Mouse (Mus musculus) hindbrain, embryonic 13.5 days (tissue): Measurements from ENCODE around the gene Ntn5. TPM values are rescaled to one million over a fixed set of nuclear protein-coding genes. Genes with fewer than 3 reads are reported as not detected.

Experiments used
- ATAC-seq: fragments of 200-750 bp; cut with Nextera tagmentation; 2 replicates; pipeline ENCODE4 v1.8.0; 2017; ENCODE audit warnings: moderate TSS enrichment; ENCODE audit not compliant: low FRiP score
- H3K27ac ChIP-seq: fragments of 300-500 bp; sonication (generic); 2 replicates; pipeline ENCODE4 v1.5.1; 2015; ENCODE audit warnings: inconsistent platforms, mild to moderate bottlenecking, moderate library complexity
- H3K27me3 ChIP-seq: fragments of 300-500 bp; sonication (generic); 2 replicates; pipeline ENCODE4 v1.6.1; 2015; ENCODE audit warnings: mild to moderate bottlenecking, inconsistent platforms
- H3K36me3 ChIP-seq: fragments of 300-500 bp; sonication (generic); 2 replicates; pipeline ENCODE4 v1.6.1; 2015; ENCODE audit warnings: mild to moderate bottlenecking, inconsistent platforms
- H3K4me1 ChIP-seq: fragments of 300-500 bp; sonication (generic); replicated peaks from 2 replicates; pipeline ENCODE4 v1.6.1; 2015; ENCODE audit warnings: inconsistent platforms
- H3K4me2 ChIP-seq: fragments of 300-500 bp; sonication (generic); 2 replicates; pipeline ENCODE4 v1.6.1; 2015; ENCODE audit warnings: inconsistent platforms, mild to moderate bottlenecking, moderate library complexity
- H3K4me3 ChIP-seq: fragments of 300-500 bp; sonication (generic); 2 replicates; pipeline ENCODE4 v1.5.1; 2015; ENCODE audit warnings: mild to moderate bottlenecking, inconsistent platforms
- H3K9ac ChIP-seq: fragments of 300-500 bp; sonication (generic); 2 replicates; pipeline ENCODE4 v1.6.1; 2015; ENCODE audit warnings: mild to moderate bottlenecking, inconsistent platforms
- H3K9me3 ChIP-seq: fragments of 300-500 bp; sonication (generic); 2 replicates; pipeline ENCODE4 v1.6.1; 2016; ENCODE audit warnings: inconsistent platforms
- WGBS: fragments of 180-500 bp; shearing (Covaris S2); methylation state at CpG from one replicate; pipeline ENCODE4 v1.1.7; 2015; 5-methylcytosine and 5-hydroxymethylcytosine counted together
- polyA plus RNA-seq: library from polyadenylated mRNA; unstranded; fragments of >200 nt; fragmentation: Nextera tagmentation; extraction: Ambion mirVana; gene quantifications from 2 replicates; pipeline ENCODE4 v1.2.1, GENCODE M21; 2015

The Ntn5 gene
- polyA plus RNA-seq, 1 experiment from 2014 or later = 2.6 TPM

GRCm38 (mm10) chr7:45702809-45703520 is 19.1 kb downstream of the Ntn5 start:
- 89% methylated on average over 17 of the region's 17 CpGs for WGBS
- Histone ChIP-seq H3K27me3 (peaks cover 21% of the 10 kb centered on the region), H3K36me3 (no peaks in the 10 kb centered on the region), H3K4me1 (peaks cover 77% of the 10 kb centered on the region), H3K27ac (peak overlapping the region; percentile 94), H3K4me2 (peak overlapping the region; percentile 97), H3K9me3 (no peaks in the 10 kb centered on the region), H3K4me3 (peak overlapping the region; percentile 58), H3K9ac (peak overlapping the region; percentile 71)
- ATAC-seq = no peak

GRCm38 (mm10) chr7:45703521-45704033 is 19.8 kb downstream of the Ntn5 start:
- 38% methylated on average over 12 of the region's 12 CpGs for WGBS
- H3K36me3 ChIP-seq = no peaks in the 10 kb centered on the region
- ATAC-seq = no peak; the same call in 1 of the 2 replicates

GRCm38 (mm10) chr7:45704046-45704559 is 20.3 kb downstream of the Ntn5 start:
- H3K4me2 ChIP-seq = peak overlapping the region; percentile 97
- no peaks in the 10 kb centered on the region for H3K36me3 ChIP-seq
- H3K9ac ChIP-seq = peak overlapping the region; percentile 71
- peak; percentile 57 for ATAC-seq
- H3K27me3 ChIP-seq = peaks cover 11% of the 10 kb centered on the region
- H3K27ac ChIP-seq = peak overlapping the region; percentile 94
- WGBS = under 1% methylated on average over 13 of the region's 13 CpGs
- H3K9me3 ChIP-seq = no peaks in the 10 kb centered on the region
- peaks cover 88% of the 10 kb centered on the region for H3K4me1 ChIP-seq
- H3K4me3 ChIP-seq = peak overlapping the region; percentile 58

More at GRCm38 (mm10) chr7:45703521-45704033, 19.8 kb downstream of the Ntn5 start:
- Histone ChIP-seq H3K27ac (peak overlapping the region; percentile 94), H3K27me3 (peaks cover 16% of the 10 kb centered on the region), H3K4me1 (peaks cover 84% of the 10 kb centered on the region), H3K9ac (peak overlapping the region; percentile 71), H3K4me2 (peak overlapping the region; percentile 97), H3K9me3 (no peaks in the 10 kb centered on the region), H3K4me3 (peak overlapping the region; percentile 58)

DNA sequence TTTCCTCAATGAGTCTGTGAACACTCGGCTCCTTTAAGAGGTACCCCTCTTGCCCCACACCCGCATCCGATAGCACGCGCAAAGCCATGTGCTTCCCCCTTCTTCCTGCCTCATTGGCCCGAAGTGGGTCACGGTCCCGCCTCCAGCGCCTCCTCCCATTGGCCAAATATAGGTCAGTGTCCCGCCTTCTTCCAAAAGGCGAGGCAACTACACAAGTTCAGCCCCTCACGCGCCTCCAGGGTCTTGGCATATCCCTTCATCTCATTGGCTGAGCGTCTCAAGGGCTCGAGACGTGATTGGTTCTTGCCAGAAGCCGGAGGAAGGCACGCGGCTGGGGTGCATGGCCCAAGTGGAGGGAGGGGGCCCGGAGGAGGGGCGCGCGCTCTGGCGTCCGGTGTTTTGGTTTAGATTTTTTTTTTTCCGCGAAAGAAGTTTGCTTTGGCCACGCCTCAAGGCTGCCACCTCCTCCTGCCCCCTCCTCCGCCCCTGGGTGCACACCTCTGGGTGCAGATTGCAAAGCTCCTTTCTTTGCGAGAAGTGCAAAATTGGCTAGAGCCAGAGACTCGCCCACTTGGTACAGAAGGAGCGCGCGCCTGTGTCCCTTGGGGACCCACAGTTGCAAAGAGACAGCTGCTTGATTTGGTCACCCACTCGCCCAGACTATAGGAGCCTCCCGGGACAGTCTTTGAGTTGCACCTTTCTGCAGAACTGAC is 21.1 kb downstream of the Ntn5 start, which contains the start of gene Dbp:
TSS of gene Dbp (plus strand) at position 359 of the 713 bp plus-strand sequence.
- peak; percentile 82 for ATAC-seq
- H3K9ac ChIP-seq = peak within 1 kb of the TSS; percentile 80
- under 1% methylated on average over 36 of the region's 36 CpGs for WGBS
- peak within 1 kb of the TSS; percentile 97 for H3K4me2 ChIP-seq
- peaks cover 3% of the 10 kb centered on the region; the same call in 1 of the 2 replicates for H3K36me3 ChIP-seq
- H3K4me3 ChIP-seq = peak within 1 kb of the TSS; percentile 58
- H3K27ac ChIP-seq = peak within 1 kb of the TSS; percentile 94
- 0 out of 2 replicates have a peak, but pooled peaks cover 6% of the 10 kb centered on the region for H3K27me3 ChIP-seq
- peaks cover 88% of the 10 kb centered on the region for H3K4me1 ChIP-seq
- no peaks in the 10 kb centered on the region for H3K9me3 ChIP-seq

DNA sequence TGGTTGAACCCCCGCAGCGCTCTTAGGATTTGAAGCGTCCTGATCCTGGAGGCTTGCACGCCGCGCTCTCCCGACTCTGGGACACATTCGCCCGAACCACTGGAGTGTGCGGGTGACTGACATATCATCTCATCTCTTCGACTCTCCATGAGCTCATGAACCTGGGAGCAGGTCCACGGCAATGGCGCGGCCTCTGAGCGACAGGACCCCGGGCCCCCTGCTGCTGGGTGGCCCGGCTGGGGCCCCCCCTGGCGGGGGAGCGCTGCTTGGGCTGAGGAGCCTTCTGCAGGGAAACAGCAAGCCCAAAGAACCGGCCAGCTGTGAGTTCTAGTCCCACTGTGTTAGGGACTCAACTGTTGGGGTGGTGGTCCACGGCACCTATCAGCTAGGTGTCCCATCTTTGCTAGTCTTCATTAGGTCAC is 21.6 kb downstream of the Ntn5 start:
- Histone ChIP-seq H3K9ac (peak overlapping the region; percentile 80), H3K4me3 (peak overlapping the region; percentile 58), H3K27ac (peak overlapping the region; percentile 72), H3K9me3 (no peaks in the 10 kb centered on the region), H3K27me3 (0 out of 2 replicates have a peak, but pooled peaks cover 3% of the 10 kb centered on the region), H3K4me1 (peaks cover 88% of the 10 kb centered on the region), H3K36me3 (peaks cover 8% of the 10 kb centered on the region), H3K4me2 (peak overlapping the region; percentile 97)
- under 1% methylated on average over 21 of the region's 21 CpGs for WGBS
- no peak for ATAC-seq

DNA sequence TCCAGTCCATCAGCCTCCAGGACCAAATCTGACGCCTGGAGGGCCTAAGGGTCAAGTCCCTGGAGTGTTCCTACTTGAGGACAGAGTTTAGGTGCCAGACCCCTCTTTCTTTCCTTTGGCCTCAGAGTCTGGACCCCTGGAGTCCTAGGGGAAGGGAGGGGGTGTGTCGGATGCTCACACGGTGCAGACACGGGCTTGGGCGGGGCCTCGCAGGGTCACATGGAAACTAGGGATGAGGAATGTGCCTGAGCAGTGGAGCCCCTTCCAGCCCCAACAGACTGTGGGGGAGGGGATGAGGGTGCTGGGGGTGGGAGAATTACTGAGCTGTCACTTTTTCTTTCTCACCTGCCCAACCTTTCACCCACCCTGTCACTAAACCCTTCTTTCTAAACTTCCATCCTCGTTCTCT is 22.1 kb downstream of the Ntn5 start:
- H3K9ac ChIP-seq = peak overlapping the region; percentile 80
- H3K4me3 ChIP-seq = peak overlapping the region; percentile 58
- peaks cover 88% of the 10 kb centered on the region for H3K4me1 ChIP-seq
- H3K27me3 ChIP-seq = 0 out of 2 replicates have a peak, but pooled peaks cover 3% of the 10 kb centered on the region
- WGBS = 2% methylated on average over 7 of the region's 7 CpGs
- no peak for ATAC-seq
- peaks cover 13% of the 10 kb centered on the region for H3K36me3 ChIP-seq
- H3K9me3 ChIP-seq = no peaks in the 10 kb centered on the region
- H3K27ac ChIP-seq = 0 out of 2 replicates have a peak overlapping the region, but pooled peaks have one; percentile 74
- H3K4me2 ChIP-seq = peak overlapping the region; percentile 97

DNA sequence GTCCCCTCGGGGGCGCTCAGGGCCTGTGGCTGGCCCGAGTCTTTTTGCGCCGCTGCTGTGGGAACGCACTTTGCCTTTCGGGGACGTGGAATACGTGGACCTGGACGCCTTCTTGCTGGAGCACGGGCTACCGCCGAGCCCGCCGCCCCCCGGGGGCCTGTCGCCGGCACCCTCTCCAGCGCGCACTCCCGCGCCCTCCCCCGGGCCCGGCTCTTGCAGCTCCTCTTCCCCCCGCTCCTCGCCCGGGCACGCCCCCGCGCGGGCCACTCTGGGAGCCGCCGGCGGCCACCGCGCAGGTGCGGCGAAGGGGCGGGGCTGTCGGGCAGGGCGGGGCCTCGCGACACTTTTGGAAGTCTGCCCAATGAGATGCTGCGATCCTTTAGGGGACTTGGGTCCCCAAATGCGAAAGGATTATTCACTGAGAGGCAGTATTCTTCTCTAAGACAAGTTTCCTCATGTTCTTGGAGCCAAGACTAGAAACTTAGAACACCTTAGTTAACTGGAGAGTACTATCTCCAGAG is 23.0 kb downstream of the Ntn5 start:
- peak overlapping the region; percentile 74 for H3K27ac ChIP-seq
- H3K36me3 ChIP-seq = peaks cover 22% of the 10 kb centered on the region
- ATAC-seq = no peak
- H3K9me3 ChIP-seq = no peaks in the 10 kb centered on the region
- H3K27me3 ChIP-seq = 0 out of 2 replicates have a peak, but pooled peaks cover under 1% of the 10 kb centered on the region
- H3K9ac ChIP-seq = peak overlapping the region; percentile 80
- H3K4me2 ChIP-seq = peak overlapping the region; percentile 97
- H3K4me3 ChIP-seq = peak overlapping the region; percentile 58
- H3K4me1 ChIP-seq = peaks cover 79% of the 10 kb centered on the region
- WGBS = under 1% methylated on average over 40 of the region's 45 CpGs

DNA sequence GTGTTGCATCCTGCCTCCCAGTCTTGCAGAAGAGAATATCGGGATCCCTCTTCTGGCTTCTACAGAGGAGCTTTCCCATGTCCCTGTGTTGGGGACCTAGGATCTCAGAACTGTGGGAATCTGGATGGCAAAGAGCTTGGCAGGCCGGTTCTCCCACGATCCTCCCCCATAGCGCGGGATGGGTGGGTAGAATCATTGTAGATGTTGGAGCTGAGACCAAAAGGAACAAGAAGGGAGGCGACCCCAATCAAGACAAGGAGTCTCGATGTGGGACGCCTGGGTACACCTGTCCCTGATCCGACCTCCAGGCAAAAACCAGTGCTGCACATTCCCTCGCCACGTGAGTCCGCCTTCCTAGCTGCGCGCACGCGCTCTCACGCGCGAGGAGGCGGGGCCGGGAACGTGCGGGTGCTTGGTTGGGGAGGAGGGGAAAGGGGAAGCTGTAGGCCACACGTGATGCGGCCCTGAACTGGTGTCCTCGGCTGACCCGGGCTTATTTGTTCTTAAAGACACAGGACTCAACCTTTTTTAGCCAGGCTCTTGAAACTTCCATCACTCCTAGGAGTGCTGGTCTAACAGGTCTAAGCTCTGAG is 23.6 kb downstream of the Ntn5 start:
- H3K27ac ChIP-seq = peak overlapping the region; percentile 74
- peaks cover 77% of the 10 kb centered on the region for H3K4me1 ChIP-seq
- no peak for ATAC-seq
- no peaks in the 10 kb centered on the region for H3K9me3 ChIP-seq
- H3K9ac ChIP-seq = peak overlapping the region; percentile 80
- H3K4me2 ChIP-seq = peak overlapping the region; percentile 97
- H3K27me3 ChIP-seq = no peaks in the 10 kb centered on the region
- WGBS = under 1% methylated on average over 27 of the region's 27 CpGs
- peaks cover 28% of the 10 kb centered on the region for H3K36me3 ChIP-seq
- peak overlapping the region; percentile 58 for H3K4me3 ChIP-seq

- 55% methylated on average over 13 of the region's 13 CpGs for WGBS
- no peaks in the 10 kb centered on the region for H3K9me3 ChIP-seq
- H3K4me3 ChIP-seq = no peak overlapping the region
- peaks cover 72% of the 10 kb centered on the region for H3K4me1 ChIP-seq
- H3K4me2 ChIP-seq = peak overlapping the region; percentile 97
- H3K27ac ChIP-seq = peak overlapping the region; percentile 56
- ATAC-seq = no peak
- peak overlapping the region; percentile 80; the same call in 1 of the 2 replicates for H3K9ac ChIP-seq
- no peaks in the 10 kb centered on the region for H3K27me3 ChIP-seq
- H3K36me3 ChIP-seq = peaks cover 37% of the 10 kb centered on the region
Observed at GRCm38 (mm10) chr7:45708221-45708761, 24.5 kb downstream of the Ntn5 start.

DNA sequence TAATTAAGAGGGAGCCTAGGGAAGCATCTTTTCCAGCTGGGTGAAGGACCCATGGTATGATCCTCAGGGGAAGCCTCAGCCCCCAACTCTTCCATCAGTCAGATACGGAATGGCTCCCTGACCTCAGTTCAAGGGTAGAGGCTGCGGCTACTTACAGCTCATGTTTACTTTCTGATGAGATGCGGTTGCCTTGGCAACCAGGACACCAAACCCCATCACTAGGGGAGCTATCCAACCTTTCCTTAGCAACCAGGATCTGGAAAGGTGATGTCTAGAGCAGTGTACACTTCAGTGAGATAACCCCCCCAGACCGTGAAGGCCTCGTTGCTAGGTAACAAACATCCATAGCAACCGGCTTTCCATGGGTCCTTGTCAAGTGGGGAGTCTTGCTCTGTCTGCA is 25.2 kb downstream of the Ntn5 start:
- peak overlapping the region; percentile 75 for H3K27ac ChIP-seq
- H3K9ac ChIP-seq = peak overlapping the region; percentile 80
- H3K4me2 ChIP-seq = peak overlapping the region; percentile 97
- no peaks in the 10 kb centered on the region for H3K9me3 ChIP-seq
- H3K36me3 ChIP-seq = peaks cover 40% of the 10 kb centered on the region
- WGBS = 26% methylated on average over 6 of the region's 6 CpGs
- peaks cover 68% of the 10 kb centered on the region for H3K4me1 ChIP-seq
- no peak overlapping the region for H3K4me3 ChIP-seq
- no peaks in the 10 kb centered on the region for H3K27me3 ChIP-seq
- ATAC-seq = no peak

DNA sequence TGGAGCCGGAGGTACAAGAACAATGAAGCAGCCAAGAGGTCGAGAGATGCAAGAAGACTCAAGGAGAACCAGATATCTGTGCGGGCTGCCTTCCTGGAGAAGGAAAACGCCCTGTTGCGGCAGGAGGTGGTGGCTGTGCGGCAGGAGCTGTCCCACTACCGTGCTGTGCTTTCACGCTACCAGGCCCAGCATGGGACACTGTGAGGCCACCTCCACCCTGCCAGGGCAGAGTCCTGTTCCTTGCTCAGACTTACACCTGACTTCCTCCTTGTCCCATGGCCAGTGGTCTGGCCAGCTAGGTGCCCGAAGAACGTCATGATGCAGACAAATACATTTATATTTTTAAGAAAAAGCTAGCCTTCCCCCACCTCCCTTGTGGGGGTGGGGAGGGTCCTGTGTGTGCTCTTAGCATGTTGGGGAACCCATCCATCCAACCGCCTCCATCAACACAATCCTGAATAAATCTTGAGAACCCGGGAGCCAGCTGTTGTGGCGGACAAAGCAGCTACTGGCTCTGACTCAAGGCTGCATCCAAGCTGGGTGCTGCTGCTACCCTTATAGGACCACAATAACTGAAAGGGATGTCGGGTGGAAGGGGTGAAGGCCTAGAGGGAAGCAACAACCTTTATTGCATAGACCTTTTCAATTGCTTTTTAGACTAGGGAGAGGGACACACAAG is 26.0 kb downstream of the Ntn5 start:
- no peak for ATAC-seq
- WGBS = 66% methylated on average over 14 of the region's 14 CpGs
- peaks cover 40% of the 10 kb centered on the region for H3K36me3 ChIP-seq
- H3K9ac ChIP-seq = peak overlapping the region; percentile 80
- H3K9me3 ChIP-seq = no peaks in the 10 kb centered on the region
- 0 out of 2 replicates have a peak overlapping the region, but pooled peaks have one; percentile 97 for H3K4me2 ChIP-seq
- H3K27me3 ChIP-seq = no peaks in the 10 kb centered on the region
- H3K4me1 ChIP-seq = peaks cover 76% of the 10 kb centered on the region
- no peak overlapping the region for H3K4me3 ChIP-seq
- H3K27ac ChIP-seq = peak overlapping the region; percentile 75
